Mouse (Mus musculus) limb, embryonic 14.5 days (tissue): ENCODE measurements at regions not wholly inside any gene's neighbourhood (a gene's known extent, or its start where the extent isn't known, plus 50 kb on each side); places are given as distances from the start of the nearest gene placed in this dataset.

Source experiments
- ATAC-seq: fragments of 200-750 bp; cut with Nextera tagmentation; 2 replicates; pipeline ENCODE4 v1.8.0; 2017; ENCODE audit warnings: low read depth, moderate number of reproducible peaks, moderate TSS enrichment; ENCODE audit not compliant: low FRiP score
- DNase-seq: peaks from one replicate; pipeline ENCODE4 v3.0.0-alpha.2; 2015; ENCODE audit warnings: low spot score
- H3K27ac ChIP-seq: fragments of 300-500 bp; sonication (generic); replicated peaks from 2 replicates; pipeline ENCODE4 v1.5.1; 2014; ENCODE audit warnings: low read depth, mild to moderate bottlenecking, low read length, moderate library complexity, mixed read lengths
- H3K27me3 ChIP-seq: fragments of 300-500 bp; sonication (generic); 2 replicates; pipeline ENCODE4 v1.6.1; 2014; ENCODE audit warnings: low read length, mixed read lengths; ENCODE audit not compliant: control insufficient read depth, insufficient read depth
- H3K36me3 ChIP-seq: fragments of 300-500 bp; sonication (generic); 2 replicates; pipeline ENCODE4 v1.6.1; 2014; ENCODE audit warnings: mild to moderate bottlenecking, low read length, moderate library complexity, mixed read lengths; ENCODE audit not compliant: control insufficient read depth, insufficient read depth
- H3K4me1 ChIP-seq: fragments of 300-500 bp; sonication (generic); 2 replicates; pipeline ENCODE4 v1.6.1; 2014; ENCODE audit warnings: antibody characterized with exemption, low read length, mixed read lengths; ENCODE audit not compliant: control insufficient read depth, insufficient read depth
- H3K4me2 ChIP-seq: fragments of 300-500 bp; sonication (generic); replicated peaks from 2 replicates; pipeline ENCODE4 v1.6.1; 2014; ENCODE audit warnings: low read depth, mild to moderate bottlenecking, low read length, moderate library complexity; ENCODE audit not compliant: severe bottlenecking
- H3K4me3 ChIP-seq: fragments of 300-500 bp; sonication (generic); replicated peaks from 2 replicates; pipeline ENCODE4 v1.5.1; 2014; ENCODE audit warnings: low read length
- H3K9ac ChIP-seq: fragments of 300-500 bp; sonication (generic); 2 replicates; pipeline ENCODE4 v1.6.1; 2014; ENCODE audit warnings: mild to moderate bottlenecking, low read depth, low read length, moderate library complexity; ENCODE audit not compliant: severe bottlenecking
- H3K9me3 ChIP-seq: fragments of 300-500 bp; sonication (generic); 2 replicates; pipeline ENCODE4 v1.6.1; 2016; ENCODE audit warnings: low read length; ENCODE audit not compliant: control insufficient read depth
- POLR2A ChIP-seq: fragments of 200-500 bp; IDR thresholded peaks from 2 replicates; pipeline ENCODE4 v1.8.0; 2012; ENCODE audit warnings: inconsistent platforms, mild to moderate bottlenecking, moderate library complexity, borderline replicate concordance; ENCODE audit not compliant: insufficient read depth, insufficient read length; ENCODE audit errors: extremely low read depth
- WGBS: fragments of 180-500 bp; shearing (Covaris S2); extraction: QIAGEN DNeasy Blood & Tissue Kit; methylation state at CpG from one replicate; pipeline ENCODE4 v1.1.7; 2014; 5-methylcytosine and 5-hydroxymethylcytosine counted together

DNA sequence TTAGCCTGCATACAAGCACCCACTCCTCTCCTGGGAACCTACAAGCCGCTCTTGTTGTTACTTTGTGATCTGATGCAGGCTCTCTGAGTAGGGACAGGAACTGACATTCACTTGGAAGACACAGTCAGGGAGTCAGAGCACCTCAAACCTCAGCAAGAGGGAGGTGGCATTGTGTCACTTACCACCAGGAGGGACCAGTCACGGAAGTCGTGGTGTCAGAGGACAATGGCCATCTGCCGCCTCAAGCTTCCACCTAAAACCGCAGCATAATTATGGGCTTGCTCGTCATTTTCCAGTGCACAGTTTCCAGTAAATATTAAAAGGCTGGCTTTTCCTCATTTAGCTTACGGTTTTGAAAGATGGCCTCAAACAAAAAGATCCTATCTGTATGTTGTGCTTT is 78.1 kb upstream of the Mki67 start:
- H3K36me3 ChIP-seq, result no peaks in the 10 kb centered on the region
- H3K4me2 ChIP-seq, result no peak overlapping the region
- no peak for TF ChIP-seq POLR2A
- H3K9ac ChIP-seq, result no peak overlapping the region
- no peak for DNase-seq
- no peaks in the 10 kb centered on the region for H3K27me3 ChIP-seq
- ATAC-seq, result no peak
- no peak overlapping the region for H3K4me3 ChIP-seq
- no peak overlapping the region for H3K27ac ChIP-seq
- H3K9me3 ChIP-seq, result no peaks in the 10 kb centered on the region
- no peaks in the 10 kb centered on the region for H3K4me1 ChIP-seq
- 40% methylated on average over 7 of the region's 7 CpGs for WGBS

DNA sequence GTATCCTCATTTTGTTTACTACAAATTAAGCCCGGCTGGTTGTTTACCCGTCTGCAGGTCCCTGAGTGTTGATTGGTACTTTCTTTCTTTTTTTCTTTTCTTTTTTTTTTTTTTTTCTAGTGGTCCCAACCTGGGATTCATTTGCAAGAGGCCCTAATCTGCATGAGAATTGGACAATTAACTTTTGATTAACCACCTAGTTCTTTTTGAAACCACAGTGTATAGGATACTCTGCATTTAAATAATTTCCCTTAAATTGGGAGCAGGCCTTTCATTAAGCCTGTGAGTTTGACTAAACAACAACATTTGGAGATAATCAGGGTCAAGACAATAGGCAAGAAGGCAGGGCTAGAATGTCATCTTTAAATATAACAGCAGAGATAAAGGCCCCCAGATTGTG is 78.5 kb upstream of the Mki67 start:
- WGBS, result 59% methylated on average over 2 of the region's 2 CpGs
- no peaks in the 10 kb centered on the region for H3K9me3 ChIP-seq
- no peak for TF ChIP-seq POLR2A

DNA sequence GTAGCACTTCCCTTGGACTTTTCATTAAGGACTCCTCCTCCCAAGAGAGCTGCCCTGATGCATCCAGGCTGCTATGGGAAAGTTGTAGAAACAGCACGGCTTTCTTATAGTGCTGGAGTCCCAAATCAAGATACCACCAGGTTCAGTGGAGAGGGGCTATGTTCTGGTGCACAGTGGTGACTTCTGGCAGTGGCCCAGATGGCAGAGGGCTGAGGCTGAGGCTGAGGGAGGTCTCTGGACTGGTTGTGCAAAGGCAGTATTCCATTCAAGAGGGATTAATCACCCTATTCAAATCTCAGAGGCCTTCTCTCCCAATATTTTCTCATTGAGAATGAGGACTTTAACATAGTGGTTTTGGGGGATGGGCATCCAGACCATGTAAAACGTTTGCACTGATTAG is 82.3 kb upstream of the Mki67 start:
- no peak overlapping the region for H3K27ac ChIP-seq

More for the DNA sequence above, 78.5 kb upstream of the Mki67 start:
- no peak for DNase-seq
- H3K36me3 ChIP-seq, result no peaks in the 10 kb centered on the region
- H3K27ac ChIP-seq, result no peak overlapping the region
- H3K27me3 ChIP-seq, result no peaks in the 10 kb centered on the region
- no peak overlapping the region for H3K9ac ChIP-seq
- no peak for ATAC-seq
- no peak overlapping the region for H3K4me3 ChIP-seq
- H3K4me2 ChIP-seq, result no peak overlapping the region
- no peaks in the 10 kb centered on the region for H3K4me1 ChIP-seq

DNA sequence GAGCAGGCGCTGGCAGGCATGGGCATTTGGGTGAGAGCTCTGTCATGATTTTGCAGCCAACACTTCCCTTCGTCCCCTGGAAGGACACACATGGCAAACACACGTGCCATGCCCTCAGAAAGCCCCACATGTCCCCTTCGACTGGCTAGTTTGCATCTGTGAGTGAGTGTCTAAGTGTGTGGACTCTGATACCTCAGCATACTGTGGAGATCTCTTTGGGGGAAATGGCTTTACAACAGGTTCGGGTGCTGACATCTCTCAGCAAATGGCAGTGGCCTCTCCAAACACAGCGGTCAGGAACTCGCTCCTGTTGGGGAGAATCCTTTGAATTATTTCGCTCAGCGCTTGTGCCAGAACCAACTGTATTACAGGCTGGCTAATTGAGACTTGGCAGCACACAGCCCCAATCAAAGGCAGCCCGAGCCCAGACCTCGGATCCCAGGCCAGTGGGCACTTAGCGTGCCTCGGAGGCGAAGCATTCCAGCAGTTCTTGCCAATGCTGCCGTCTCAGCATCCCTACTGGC is 86.5 kb upstream of the Mki67 start:
- Histone ChIP-seq H3K9me3 (no peaks in the 10 kb centered on the region), H3K27me3 (no peaks in the 10 kb centered on the region), H3K4me3 (no peak overlapping the region), H3K36me3 (no peaks in the 10 kb centered on the region), H3K27ac (no peak overlapping the region), H3K9ac (no peak overlapping the region), H3K4me1 (peaks cover 2% of the 10 kb centered on the region; the same call in 1 of the 2 replicates), H3K4me2 (no peak overlapping the region)
- no peak for DNase-seq
- ATAC-seq, result no peak
- WGBS, result 63% methylated on average over 15 of the region's 15 CpGs
- no peak for TF ChIP-seq POLR2A

More for the DNA sequence above, 82.3 kb upstream of the Mki67 start:
- no peak for TF ChIP-seq POLR2A
- H3K4me3 ChIP-seq, result no peak overlapping the region
- peaks cover 2% of the 10 kb centered on the region; the same call in 1 of the 2 replicates for H3K4me1 ChIP-seq
- no peaks in the 10 kb centered on the region for H3K36me3 ChIP-seq
- DNase-seq (no peak), ATAC-seq (no peak)
- no peak overlapping the region for H3K4me2 ChIP-seq
- H3K27me3 ChIP-seq, result no peaks in the 10 kb centered on the region
- 51% methylated on average over 2 of the region's 2 CpGs for WGBS
- H3K9me3 ChIP-seq, result no peaks in the 10 kb centered on the region
- H3K9ac ChIP-seq, result no peak overlapping the region

DNA sequence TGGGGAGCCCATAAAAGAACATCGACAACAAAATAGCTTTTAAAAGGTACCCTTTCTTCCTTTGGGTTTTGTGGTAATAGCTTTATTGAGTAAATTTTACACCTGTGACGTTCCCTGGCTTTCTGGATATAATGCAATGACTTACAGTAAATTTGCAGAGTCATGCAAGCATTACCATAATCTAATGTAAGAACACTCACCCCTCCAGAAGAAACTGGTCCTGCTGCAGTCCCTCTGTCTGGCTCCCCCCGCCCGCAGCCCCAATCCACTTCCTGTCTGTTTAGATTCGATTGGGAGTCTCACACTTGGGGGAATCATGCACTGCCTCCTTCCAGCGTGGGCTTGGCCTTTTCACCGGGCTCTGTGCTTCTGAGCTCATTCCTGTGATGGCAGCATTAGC is 88.6 kb upstream of the Mki67 start:
- Histone ChIP-seq H3K27ac (no peak overlapping the region), H3K9me3 (no peaks in the 10 kb centered on the region), H3K4me3 (no peak overlapping the region), H3K36me3 (no peaks in the 10 kb centered on the region), H3K27me3 (no peaks in the 10 kb centered on the region), H3K4me1 (peaks cover 2% of the 10 kb centered on the region; the same call in 1 of the 2 replicates), H3K9ac (no peak overlapping the region), H3K4me2 (no peak overlapping the region)
- DNase-seq (no peak), ATAC-seq (no peak)
- WGBS, result 31% methylated on average over 7 of the region's 7 CpGs
- TF ChIP-seq POLR2A, result no peak

DNA sequence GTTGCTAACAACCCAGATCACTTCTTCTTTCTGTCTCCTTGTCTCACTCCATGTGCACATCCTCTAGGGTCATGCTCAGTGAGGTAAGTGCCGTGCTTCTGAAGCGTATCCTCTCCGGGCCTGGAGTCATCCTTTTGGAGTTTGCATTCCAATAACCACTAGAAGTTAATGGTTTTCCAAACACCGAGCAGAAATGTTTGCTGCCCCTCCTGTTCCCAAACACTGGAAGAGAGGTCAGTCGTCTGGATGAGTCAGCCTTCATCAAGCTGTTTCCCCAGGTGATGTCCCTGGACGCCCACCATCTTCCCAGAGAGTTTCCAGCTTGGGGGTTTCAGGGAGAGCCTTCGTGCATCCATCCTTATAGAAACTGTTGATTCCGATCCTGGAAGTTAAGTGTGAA is 90.0 kb upstream of the Mki67 start:
- Histone ChIP-seq H3K27ac (no peak overlapping the region), H3K9me3 (no peaks in the 10 kb centered on the region), H3K27me3 (no peaks in the 10 kb centered on the region), H3K4me2 (no peak overlapping the region), H3K36me3 (no peaks in the 10 kb centered on the region), H3K4me1 (0 out of 2 replicates have a peak, but pooled peaks cover 6% of the 10 kb centered on the region), H3K9ac (no peak overlapping the region), H3K4me3 (no peak overlapping the region)
- WGBS, result 84% methylated on average over 8 of the region's 8 CpGs
- TF ChIP-seq POLR2A, result no peak
- DNase-seq, result no peak
- no peak for ATAC-seq
